Mouse (Mus musculus): ENCODE measurements at regions not wholly inside any gene's neighbourhood (a gene's known extent, or its start where the extent isn't known, plus 50 kb on each side); places are given as distances from the start of the nearest gene placed in this dataset.

DNA sequence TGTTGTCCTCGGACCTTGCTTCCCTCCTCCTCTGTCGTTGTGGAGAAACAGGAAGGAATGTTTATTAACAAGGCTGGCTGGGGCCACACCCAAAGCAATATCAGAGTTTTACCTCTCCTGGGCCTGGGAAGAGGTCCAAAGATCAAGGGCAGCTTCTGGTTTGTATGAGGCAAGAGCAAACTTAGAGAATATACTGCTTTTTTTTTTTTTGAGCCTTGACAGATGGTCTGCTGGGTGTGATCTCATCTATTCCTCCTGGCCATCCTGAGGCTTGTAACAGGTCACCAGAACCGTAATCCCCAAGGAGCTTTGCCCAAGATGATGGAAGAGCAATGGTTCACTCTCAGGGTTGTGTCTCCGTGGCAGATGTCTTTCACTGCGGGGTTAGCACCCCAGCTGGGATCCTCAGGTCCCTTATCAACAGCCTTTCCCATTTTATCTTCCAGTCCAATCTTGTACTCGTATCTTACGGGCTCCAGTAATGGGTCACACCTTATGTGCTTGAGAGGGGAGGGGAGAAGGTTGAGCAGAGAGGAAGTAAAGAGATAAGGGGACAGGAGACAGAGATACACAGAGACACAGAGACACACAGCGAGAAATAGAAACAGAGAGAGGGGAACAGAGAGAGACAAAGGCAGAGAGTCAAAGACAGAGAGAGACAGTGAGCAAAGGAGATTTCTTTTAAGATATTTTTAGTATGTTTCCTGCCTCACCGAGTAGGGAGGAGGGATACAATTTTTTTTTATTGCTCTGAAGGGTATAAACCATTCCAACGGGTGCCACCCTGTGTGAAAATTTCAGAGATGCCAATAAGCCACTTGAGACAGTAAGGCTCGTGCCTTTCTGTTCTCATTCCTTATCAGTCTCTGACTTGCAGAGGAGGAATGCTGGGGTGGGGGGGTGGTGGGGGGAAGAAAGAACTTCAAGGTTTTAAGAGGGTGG is 134.6 kb upstream of the Cdkn2b start:
- peak; percentile 45 for DNase-seq

DNA sequence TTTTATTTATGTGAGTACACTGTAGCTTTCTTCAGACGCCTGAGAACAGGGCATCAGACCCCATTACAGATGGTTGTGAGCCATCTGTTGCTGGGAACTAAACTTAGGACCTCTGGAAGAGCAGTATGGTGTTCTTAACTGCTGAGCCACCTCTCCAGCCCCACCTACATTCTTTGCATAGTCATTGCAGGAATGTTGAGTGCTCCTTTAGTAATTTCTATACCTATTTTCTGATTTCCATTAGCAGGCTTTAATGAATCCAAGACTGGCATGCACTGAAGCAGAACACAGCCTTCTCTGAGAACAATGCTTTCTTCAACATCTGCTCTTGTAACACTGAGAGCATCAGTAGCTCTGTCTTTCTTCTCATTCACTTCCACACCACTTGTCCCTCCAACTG is 131.7 kb upstream of the Cdkn2b start:
- no peak for DNase-seq

DNA sequence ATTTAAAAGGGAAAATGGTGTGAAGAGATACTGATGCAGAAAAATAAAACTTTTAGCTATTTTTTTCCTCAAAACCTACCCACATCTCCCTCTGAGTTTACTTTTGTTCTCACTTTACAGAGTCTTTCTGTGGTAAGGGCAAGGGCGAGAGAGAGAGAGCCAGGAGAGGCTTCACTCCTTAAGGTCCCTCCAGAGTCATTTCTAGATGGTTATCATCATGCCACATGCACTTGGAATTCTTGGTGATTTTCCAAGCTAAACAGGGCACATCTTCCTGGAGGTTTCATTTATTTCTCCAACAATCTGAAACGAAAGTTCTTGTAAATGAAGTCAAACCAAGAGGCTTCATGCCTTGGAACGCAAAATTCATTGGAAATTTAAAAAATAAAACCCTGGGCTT is 130.0 kb upstream of the Cdkn2b start:
- no peak for DNase-seq

DNA sequence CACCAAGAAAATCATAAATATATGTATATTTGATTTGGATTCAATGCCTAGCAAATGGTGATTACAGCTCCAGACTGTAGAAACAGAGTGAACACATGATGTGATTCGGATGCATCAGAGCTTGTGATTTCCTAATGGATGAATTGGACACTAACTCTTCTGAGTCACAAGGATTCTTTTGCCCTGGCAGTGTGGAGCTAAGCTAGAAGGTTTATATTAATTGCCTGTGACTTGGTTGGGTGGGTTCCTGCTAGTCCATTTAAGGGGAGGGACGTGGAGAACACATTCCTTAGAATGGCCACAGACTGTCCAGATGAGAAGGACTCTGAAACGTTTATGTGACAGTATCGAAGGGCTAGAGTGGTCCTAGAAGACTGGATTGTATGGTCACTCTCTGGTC is 129.5 kb upstream of the Cdkn2b start:
- no peak for DNase-seq

DNA sequence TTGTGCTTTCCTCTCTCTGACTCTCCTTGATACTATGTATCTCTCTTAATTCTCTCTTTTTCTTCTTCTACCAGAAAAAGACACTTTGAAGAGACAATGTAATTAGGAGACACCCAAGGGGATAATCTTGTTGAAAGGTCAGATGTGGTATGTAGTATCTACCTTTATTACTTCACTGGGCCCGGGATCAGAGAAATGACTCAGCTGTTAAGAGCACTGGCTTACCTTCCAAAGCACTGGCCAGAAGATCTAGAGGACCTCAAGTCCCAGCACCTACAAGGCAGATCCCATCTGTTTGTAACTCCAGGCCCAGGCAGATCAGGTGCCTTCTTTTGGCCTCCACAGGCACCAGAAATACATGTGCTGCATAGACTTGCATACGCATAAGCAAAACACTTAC is 127.8 kb upstream of the Cdkn2b start:
- no peak for DNase-seq

DNA sequence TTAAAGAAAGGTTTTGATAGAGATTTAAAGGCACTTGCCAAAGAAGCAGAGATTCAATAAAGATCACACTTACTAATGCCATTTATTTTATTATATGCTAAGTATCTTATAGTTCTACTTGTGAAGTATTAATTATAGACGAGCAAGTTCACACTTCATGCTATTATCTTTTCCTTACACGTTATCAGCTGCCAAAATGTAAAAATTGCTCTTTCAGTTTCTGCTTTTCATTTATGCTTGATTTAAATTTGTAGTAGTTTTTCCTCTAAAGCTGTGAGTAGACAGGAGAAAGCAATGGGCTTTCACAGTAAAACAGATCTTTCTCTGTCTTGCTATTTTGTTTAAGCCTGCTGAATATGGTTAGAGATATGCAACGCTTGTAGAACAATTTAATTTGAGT is 125.9 kb upstream of the Cdkn2b start:
- DNase-seq = no peak

DNA sequence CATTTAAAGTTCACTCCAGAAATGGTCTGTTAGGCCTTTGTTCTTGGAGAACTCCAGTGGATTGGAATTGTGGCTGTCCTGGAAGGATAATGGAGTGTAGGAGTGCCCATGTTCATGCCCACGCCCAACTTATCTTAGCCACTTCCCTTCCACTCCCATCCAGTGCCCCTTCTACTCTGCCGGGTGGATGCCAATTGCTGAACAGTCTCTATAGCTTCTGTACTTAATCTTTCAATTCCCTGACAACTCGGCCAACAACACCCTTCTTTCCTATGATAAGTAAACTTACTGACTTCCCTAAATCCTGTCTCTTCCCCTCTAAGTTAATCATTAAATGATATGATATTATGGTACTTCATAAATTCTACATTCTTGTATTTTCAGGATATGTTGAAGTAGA is 123.3 kb upstream of the Cdkn2b start:
- DNase-seq = no peak

DNA sequence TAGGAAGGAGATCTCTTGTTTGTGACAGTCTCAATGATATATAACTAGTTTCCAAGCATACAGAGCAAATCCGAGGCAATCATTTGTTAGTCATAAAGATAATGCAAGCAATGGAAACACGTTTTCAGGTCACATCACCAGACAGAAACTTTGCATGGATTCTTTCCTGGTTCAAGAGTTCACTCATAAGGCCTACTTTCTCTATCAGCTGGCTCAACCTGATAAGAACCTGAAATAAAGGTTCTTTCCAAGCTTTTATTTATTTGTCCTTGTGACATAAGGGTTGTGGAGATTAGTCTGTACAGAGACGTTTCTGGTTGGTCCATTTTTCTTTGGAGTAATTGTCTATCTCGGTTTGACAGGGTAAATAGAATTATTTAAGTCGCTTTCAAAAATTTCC is 122.7 kb upstream of the Cdkn2b start:
- DNase-seq = no peak

DNA sequence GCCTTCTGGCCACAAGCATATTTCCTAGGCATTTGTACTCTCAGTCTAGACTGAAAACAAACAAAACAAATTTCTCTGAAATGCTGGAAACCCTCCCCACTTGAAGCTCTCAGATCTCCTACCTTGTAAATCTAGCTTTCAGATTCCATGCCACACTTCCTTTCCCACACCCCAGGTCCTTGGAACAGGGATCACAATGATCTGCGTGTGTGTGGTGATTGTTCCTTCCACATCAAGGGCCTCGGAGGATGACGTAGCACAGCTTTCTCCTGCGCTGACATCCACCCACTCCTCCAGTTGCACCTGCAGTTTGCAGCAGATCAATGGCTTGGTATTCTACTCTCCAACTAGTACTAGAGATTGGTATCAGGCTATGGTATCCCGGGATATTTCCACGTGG is 120.7 kb upstream of the Cdkn2b start:
- DNase-seq = no peak

DNA sequence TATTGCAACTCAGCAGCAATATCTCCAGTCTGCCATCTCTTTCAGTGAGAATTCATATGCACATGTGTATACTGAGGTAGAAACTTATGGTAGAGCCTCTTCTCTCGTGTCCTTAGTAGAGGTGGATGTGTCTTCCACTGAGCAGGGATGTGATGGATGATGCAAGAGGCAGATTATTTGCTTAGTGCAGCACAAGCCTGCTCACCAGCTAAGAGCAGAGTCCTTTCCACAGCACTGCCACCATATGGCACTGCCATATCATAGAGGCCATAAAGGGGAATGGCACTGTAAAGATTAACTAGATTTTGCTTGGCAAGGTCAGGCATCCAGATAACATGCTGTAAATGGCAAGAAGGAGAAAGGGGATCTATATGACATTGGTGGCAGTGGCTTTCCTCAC is 117.6 kb upstream of the Cdkn2b start:
- no peak for DNase-seq

DNA sequence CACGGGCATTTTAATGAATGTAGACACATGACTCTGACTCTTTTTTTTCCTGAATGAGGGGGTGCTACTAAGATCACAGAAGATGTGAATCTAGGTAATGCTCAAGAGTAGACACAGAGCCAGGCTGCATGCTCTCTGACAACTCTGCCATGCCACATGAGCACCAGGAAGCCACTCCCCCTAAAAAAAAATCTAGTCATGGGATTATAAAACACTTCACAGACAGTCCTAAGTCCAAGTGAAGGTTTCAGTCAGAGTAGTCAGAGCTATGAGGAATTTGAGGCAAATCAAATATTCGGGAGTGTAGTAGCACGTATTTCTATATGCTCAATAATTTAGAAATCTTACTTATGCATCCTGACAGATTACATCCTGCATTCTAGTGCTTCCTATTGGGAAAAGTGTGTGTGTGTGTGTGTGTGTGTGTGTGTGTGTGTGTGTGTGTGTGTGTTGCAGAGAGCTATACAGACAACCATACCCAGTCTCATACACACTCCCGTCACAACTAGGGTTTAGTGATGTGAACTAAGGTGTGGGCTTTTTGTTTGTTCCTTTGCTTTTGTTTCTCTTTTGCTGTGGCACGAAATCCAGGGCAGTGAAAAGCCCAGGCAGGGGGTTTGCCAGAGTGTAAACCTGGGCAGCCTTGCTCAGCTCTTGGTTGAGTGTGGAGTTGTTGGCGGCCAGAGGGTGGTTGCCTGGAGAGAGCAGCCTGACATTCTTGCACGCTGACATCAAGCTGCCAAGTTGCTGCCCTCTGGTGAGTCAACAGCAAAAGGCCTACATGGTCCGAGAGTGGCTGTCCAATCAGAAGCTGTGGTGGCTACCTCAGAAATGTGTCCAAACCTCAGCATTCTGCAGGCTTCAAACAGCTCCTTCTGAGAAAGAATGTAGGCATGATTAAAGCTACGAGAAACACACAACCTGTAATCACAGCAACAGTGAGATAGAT is 116.8 kb upstream of the Cdkn2b start:
- DNase-seq = peak; percentile 10

DNA sequence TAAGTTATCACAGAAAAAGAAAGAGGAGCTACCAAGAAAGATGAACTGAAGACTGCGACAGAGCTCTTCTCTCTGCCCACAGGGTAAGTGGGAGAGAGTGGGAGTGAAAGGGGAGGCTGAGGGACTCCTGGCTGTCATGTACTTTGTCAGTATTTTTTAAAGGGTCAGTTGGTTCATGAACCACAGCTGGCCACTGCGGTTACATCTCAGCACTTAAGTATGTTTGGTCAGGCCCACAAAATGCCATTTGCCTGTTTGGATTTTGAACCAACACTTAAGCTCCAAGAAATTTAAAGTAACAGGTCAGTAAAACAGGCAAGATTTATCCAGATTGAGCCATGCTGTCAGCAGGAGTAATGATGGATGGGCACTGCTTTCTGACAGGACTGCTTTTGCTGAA is 115.1 kb upstream of the Cdkn2b start:
- DNase-seq = no peak

DNA sequence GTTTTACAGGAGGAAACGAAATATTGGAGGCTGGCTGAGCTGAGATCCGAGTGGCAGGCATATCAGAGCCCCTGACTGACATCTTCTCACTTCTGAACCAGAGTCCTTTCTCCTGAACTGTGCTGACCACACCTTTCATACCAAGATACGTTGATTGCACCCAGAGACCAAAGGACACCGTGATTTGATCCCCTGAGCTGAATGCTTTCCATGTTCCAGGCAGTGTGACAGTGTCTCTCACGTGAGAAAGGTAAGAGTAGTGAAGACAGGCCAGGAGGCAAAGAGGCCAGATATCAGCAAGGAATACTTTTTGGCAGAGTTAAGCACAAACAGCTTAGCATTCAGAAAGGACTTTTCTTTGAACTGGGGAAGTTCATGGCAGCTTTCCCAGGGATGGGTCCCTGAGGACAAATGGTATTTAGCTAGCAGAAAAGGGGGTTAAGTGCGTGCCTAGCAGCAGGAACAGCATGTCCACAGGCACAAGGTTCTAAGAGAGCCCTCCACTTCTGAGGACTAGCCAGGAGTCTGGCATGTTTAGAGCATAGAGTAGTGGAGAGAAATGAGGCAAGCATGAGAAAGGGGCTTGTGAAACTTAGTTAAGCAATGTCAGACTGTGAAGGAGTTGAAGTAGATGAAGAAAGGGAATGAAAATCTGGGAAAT is 111.0 kb upstream of the Cdkn2b start:
- no peak for DNase-seq

DNA sequence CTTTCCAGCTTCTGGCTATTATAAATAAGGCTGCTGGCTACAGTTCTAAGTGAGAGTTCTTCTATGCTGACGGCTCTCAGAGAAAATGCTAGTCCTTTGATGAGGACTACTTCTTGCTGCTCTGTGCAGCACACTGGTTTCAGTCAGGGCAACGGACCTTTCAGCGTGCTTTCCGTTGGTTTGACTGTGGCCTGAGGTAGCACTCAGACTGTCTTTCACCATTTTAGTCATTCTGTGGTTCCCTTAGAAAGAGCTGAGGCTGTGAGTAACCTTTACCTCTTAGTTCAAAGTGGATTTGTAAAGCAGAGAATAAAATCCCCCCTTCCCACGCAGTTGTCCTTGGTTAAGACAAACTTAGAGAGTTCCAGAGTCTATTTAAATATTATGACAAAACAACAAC is 110.0 kb upstream of the Cdkn2b start:
- no peak for DNase-seq

DNA sequence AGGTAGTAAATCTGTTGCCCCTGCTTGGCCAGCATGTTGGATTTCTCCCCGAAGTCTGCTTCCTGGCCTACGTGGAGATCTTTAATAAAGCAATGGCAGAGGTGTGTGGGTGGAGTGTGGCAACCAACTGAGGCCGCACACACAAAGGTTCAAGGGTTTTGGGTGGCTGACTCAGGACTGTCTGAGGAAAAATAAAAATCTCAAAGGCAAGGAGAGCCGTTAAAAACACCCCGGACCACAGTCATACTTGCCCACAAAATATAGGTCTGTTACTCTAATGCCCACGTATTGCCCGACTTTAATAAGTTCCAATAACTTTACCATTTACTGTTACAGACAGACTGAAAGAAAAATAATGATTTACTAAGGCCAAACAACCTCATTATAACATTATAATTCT is 108.7 kb upstream of the Cdkn2b start:
- no peak for DNase-seq

DNA sequence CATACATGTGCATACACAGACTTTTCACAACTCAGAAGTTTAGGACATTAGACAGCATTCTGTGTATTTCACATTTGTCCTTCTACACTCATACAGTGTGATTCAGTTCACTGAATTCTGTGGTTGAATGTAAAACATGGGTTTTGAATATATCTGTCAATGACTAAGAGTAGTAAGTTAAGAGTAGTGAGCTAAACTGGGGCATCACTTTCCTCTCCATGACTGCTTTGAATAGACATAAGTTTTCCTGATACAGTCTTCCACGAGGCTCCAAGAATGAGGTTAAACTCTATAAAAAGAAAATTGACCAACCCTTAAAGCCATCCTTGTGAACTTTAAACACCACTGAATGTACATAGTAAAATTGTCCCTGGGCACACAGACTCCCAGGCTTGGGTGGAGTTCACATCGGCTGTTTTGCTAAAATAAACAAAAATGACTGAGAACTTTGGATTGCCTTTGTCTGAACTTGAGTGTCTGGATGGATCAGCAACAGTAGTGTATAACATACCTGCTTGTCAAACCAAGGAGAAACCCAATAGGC is 94.9 kb upstream of the Cdkn2b start:
- DNase-seq = no peak

DNA sequence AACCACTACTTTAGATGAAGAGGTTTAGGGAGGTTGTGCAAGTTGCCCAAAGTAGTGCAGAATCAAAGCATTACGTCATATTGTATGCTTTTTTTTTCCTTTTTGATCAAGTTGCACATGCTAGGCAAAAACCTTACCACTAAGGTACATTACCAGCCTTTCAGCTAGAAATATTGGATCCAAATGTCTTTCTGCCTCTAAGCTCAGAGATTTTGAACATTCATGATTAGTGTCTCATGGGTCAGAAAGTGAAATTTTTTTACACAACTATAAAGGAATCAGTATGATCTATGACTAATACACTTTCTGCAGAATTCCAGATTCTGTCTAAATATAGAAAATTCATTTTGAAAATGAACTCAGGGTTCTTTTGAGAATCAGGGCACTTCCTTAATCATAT is 92.3 kb upstream of the Cdkn2b start:
- DNase-seq = no peak

DNA sequence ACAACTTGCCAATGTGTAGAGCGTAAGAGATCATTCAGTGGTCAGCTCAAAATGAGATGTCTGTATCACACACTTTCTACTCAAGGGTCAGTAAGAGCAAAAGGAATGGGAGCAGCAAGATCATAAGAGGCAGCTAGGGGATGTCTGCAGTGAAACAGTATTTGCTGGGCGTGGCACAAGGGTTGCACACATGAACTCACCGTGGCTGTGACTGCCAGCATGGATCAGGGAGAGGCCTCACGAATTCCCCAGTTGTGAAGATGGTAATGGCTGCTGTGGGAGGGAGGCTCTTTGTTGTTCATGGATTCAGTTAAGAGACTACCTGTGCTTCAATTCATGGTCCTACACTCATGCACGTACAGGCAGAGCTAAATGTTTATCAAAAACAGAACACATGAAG is 91.5 kb upstream of the Cdkn2b start:
- no peak for DNase-seq

DNA sequence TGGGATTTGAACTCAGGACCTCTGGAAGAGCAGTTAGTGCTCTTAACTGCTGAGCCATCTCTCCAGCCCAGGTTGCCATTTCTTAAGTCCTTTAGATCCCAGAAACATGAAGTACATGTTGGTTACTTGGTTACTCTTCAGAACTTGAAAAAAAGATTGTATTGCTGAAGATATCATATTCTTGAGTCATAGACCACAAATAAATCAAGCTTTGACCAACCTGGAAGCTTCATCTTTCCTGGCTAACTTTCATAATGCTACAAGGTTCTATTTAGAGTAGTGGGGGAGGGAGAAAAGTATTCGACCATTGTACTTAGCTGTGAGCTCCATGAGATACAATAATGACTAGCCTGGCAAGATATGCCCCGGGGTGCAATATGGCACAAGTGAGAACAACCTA is 90.9 kb upstream of the Cdkn2b start:
- DNase-seq = no peak

DNA sequence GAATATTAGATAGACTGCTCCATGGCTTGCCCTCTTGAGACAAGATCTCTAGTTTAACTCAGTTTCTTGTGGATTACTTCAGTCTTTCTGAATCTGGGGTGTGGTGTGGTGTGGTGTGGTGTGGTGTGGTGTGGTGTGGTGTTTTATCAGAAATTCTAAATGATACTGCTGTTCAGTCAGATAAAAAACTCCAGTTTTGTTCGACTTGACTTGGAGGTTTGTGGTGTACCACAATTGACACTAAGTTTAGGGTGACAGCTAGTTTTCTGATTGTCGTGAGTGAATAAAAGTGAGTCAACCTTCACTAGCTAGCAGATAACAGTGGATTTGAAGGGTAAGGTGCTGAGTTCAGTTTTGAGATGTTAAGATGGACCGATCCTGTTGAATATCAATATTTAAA is 89.5 kb upstream of the Cdkn2b start:
- no peak for DNase-seq

DNA sequence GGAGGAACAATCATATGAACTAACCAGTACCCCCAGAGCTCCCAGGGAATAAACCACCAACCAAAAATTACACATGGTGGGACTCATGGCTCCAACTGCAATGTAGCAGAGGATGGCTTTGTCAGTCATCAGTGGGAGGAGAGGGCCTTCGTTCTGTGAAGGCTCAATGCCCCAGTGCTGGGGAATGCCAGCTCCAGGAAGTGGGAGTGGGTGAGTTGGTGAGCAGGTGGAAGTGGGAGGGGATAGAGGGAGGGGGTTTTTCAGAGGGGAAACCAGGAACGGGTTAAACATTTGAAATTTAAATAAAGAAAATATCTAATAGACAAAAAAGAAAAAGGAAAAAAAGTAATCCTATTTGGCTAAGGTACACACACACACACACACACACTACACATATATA is 88.4 kb upstream of the Cdkn2b start:
- no peak for DNase-seq

DNA sequence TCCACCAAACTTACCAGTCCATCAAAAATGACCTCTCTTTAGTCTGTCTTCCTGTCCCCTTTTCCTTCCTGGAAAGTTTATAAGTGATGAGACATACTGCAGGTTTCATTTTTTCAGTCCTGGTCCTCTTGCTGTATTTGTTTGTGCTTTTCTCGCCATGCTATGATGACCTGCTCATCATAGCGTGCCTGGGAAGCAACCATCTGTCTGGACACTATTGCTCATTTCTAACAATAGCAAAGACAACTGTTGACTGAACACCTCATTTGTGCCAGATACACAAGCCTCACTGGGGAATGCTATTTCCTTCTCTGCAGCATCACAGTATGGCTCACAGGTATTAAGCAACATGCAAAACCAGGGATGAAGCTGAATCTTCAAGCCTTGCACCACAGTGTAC is 85.2 kb upstream of the Cdkn2b start:
- DNase-seq = peak; percentile 28

DNA sequence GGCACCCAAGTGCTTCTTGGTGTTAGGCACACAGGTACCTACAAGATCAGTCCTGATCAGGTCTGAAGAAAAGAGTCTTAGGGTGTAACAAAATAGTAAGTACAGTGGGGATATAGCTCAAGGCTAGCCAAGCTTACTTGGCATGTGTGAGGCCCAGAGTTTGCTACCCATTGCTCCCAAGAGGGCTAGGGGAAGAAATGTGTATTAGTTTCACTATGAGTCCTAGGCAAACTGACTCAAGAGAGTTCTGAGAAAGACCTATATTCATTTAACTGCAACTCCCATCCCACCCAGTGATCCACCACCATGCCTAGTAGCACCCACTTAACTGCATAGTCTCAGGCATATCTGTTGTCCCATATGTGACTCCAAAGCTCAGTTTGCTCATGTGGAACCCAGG is 84.5 kb upstream of the Cdkn2b start:
- DNase-seq = no peak

All from cerebellum, adult 8-10 months (tissue).